10 mouse cellular contexts compared by ENCODE assay signal in the genomic region with DNA sequence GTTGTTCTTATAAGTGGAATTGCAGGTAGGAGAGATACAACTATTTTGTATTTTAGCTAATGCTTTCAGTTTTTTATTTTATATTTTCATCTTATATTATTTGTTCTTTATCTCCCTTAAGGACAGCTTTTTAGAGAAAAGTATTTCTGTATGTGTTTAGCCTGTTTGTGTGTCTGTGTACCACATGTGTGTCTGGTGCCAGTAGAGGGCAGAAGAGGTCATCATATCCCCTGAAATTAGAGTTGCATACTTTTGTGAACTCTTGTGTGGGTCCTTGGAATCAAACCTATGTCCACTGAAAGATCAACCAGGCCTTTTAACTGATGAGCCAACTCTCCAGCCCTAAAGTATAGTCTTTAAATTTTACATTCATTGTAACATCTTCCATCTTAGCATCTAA. TPM values are rescaled to one million over a fixed set of nuclear protein-coding genes. Genes with fewer than 3 reads are reported as not detected.
DNase-seq lines count a peak whose midpoint lies in the region; ATAC-seq and TF ChIP-seq lines count a peak whose summit lies in the region.
"Had no signal": no experiment of that assay in that cellular context is flagged by ENCODE, and none has a peak within 500 bp of the region (broad histone marks: within the 10 kb centered on the region; RNA-seq: fewer than 3 reads in every experiment).

No protein-coding gene starts in this region.

- H3K36me3 ChIP-seq in hindbrain, postnatal 0 days (ENCODE audit: insufficient read depth, low read length) = peaks cover 37% of the 10 kb centered on the region
- peaks cover 99% of the 10 kb centered on the region for H3K36me3 ChIP-seq in hindbrain, embryonic 10.5 days
- peaks cover 36% of the 10 kb centered on the region for H3K36me3 ChIP-seq in midbrain, postnatal 0 days (ENCODE audit: insufficient read depth, low read length)
- peaks cover 29% of the 10 kb centered on the region for H3K36me3 ChIP-seq in midbrain, embryonic 15.5 days (replicated peaks)

- H3K4me1 ChIP-seq in hindbrain, postnatal 0 days (ENCODE audit: insufficient read depth, low read length) = no peaks in the 10 kb centered on the region
- H3K4me1 ChIP-seq in hindbrain, embryonic 10.5 days (replicated peaks) = no peaks in the 10 kb centered on the region
- H3K4me1 ChIP-seq in midbrain, postnatal 0 days (ENCODE audit: insufficient read depth, low read length) = no peaks in the 10 kb centered on the region
- no peaks in the 10 kb centered on the region for H3K4me1 ChIP-seq in midbrain, embryonic 15.5 days

- no peaks in the 10 kb centered on the region for H3K27me3 ChIP-seq in hindbrain, postnatal 0 days (ENCODE audit: insufficient read depth, low read length)
- H3K27me3 ChIP-seq in hindbrain, embryonic 10.5 days (ENCODE audit: insufficient read depth, poor library complexity, severe bottlenecking) = no peaks in the 10 kb centered on the region
- no peaks in the 10 kb centered on the region for H3K27me3 ChIP-seq in midbrain, postnatal 0 days (ENCODE audit: insufficient read depth, low read length)
- no peaks in the 10 kb centered on the region for H3K27me3 ChIP-seq in midbrain, embryonic 15.5 days (replicated peaks)

- no peak overlapping the region for H3K27ac ChIP-seq in hindbrain, postnatal 0 days
- H3K27ac ChIP-seq in hindbrain, embryonic 10.5 days = no peak overlapping the region
- no peak overlapping the region for H3K27ac ChIP-seq in midbrain, postnatal 0 days (ENCODE audit: low read depth, low read length)
- H3K27ac ChIP-seq in midbrain, embryonic 15.5 days = no peak overlapping the region

- peak; percentile 12 for DNase-seq in hindbrain, postnatal 0 days (ENCODE audit: low spot score)
- no peak for DNase-seq in hindbrain, embryonic 10.5 days (ENCODE audit: low spot score)
- DNase-seq in midbrain, postnatal 0 days (ENCODE audit: low spot score) = no peak
- peak; percentile 9 for DNase-seq in ZHBTc4 (ENCODE audit: low read depth, low spot score)
- no peak for DNase-seq in cerebellum, adult 9-10 months
- DNase-seq: kidney, postnatal 4 days; right cerebral cortex, postnatal 4 days; thymus, postnatal 36 days had no signal

- H3K9ac ChIP-seq in hindbrain, postnatal 0 days (replicated peaks; ENCODE audit: low read length) = no peak overlapping the region
- H3K9ac ChIP-seq in midbrain, postnatal 0 days (replicated peaks; ENCODE audit: low read length, poor library complexity, severe bottlenecking) = no peak overlapping the region
- no peak overlapping the region for H3K9ac ChIP-seq in midbrain, embryonic 15.5 days

- no peak overlapping the region for H3K4me2 ChIP-seq in hindbrain, postnatal 0 days (ENCODE audit: low read depth, low read length)
- H3K4me2 ChIP-seq in midbrain, postnatal 0 days (ENCODE audit: low read depth, low read length, poor library complexity, severe bottlenecking) = no peak overlapping the region
- H3K4me2 ChIP-seq in midbrain, embryonic 15.5 days = no peak overlapping the region

- TF ChIP-seq CTCF in hindbrain, postnatal 0 days (IDR thresholded peaks at IDR 0.05; ENCODE audit: low read depth) = peak; percentile 31
- TF ChIP-seq CTCF in midbrain, postnatal 0 days (IDR thresholded peaks at IDR 0.05) = peak; percentile 46

- no peaks in the 10 kb centered on the region for H3K9me3 ChIP-seq in hindbrain, postnatal 0 days (ENCODE audit: low read length)
- H3K9me3 ChIP-seq in hindbrain, embryonic 10.5 days = no peaks in the 10 kb centered on the region
- H3K9me3 ChIP-seq in midbrain, postnatal 0 days (ENCODE audit: low read length) = no peaks in the 10 kb centered on the region
- H3K9me3 ChIP-seq in midbrain, embryonic 15.5 days = no peaks in the 10 kb centered on the region

- no peak for ATAC-seq in hindbrain, postnatal 0 days
- ATAC-seq in midbrain, postnatal 0 days (ENCODE audit: low FRiP score) = no peak
- ATAC-seq in midbrain, embryonic 15.5 days (replicated peaks) = no peak
- ATAC-seq in activated CD4-positive, CD25-positive, alpha-beta regulatory T cell, adult 4 months = no peak

- H3K4me3 ChIP-seq in hindbrain, postnatal 0 days (ENCODE audit: low read length) = no peak overlapping the region
- H3K4me3 ChIP-seq in hindbrain, embryonic 10.5 days = no peak overlapping the region
- no peak overlapping the region for H3K4me3 ChIP-seq in midbrain, postnatal 0 days (ENCODE audit: low read depth, low read length)
- no peak overlapping the region for H3K4me3 ChIP-seq in midbrain, embryonic 15.5 days

RNA-seq across cellular contexts. Expression of a gene that starts 35.9 kb away (rescaled TPM):
- total RNA-seq in hindbrain, postnatal 0 days (2014; rRNA removed) = 58.9 and 64.9 TPM in 2 replicates
- polyA plus RNA-seq in hindbrain, postnatal 0 days (2015; fragmentation: Nextera tagmentation; extraction: Ambion mirVana) = 24.7 and 25.6 TPM in 2 replicates
- polyA plus RNA-seq in hindbrain, embryonic 10.5 days (2016; fragmentation: Nextera tagmentation; extraction: Ambion mirVana) = 26.2 and 33.6 TPM in 2 replicates
- 69.3 and 77.3 TPM in 2 replicates for total RNA-seq in midbrain, postnatal 0 days (2014; rRNA removed)
- polyA plus RNA-seq in midbrain, postnatal 0 days (2015; fragmentation: Nextera tagmentation; extraction: Ambion mirVana) = 22.0 and 24.9 TPM in 2 replicates
- polyA plus RNA-seq in midbrain, embryonic 15.5 days (2015; fragmentation: Nextera tagmentation; extraction: Ambion mirVana) = 36.3 and 37.4 TPM in 2 replicates
- 10 to 100 TPM; 45.4 to 50.4 TPM for polyA plus RNA-seq in activated CD4-positive, CD25-positive, alpha-beta regulatory T cell, adult 4 months (2017; shearing (Covaris generic))

RNA-seq across cellular contexts. Expression of a gene that starts 55.9 kb away (rescaled TPM):
- total RNA-seq in hindbrain, postnatal 0 days (2014; rRNA removed) = 23.1 and 30.6 TPM in 2 replicates
- 18.7 and 19.3 TPM in 2 replicates for polyA plus RNA-seq in hindbrain, postnatal 0 days (2015; fragmentation: Nextera tagmentation; extraction: Ambion mirVana)
- polyA plus RNA-seq in hindbrain, embryonic 10.5 days (2016; fragmentation: Nextera tagmentation; extraction: Ambion mirVana) = 39.9 and 49.9 TPM in 2 replicates
- 20.9 and 23.2 TPM in 2 replicates for total RNA-seq in midbrain, postnatal 0 days (2014; rRNA removed)
- polyA plus RNA-seq in midbrain, postnatal 0 days (2015; fragmentation: Nextera tagmentation; extraction: Ambion mirVana) = 17.4 and 20.6 TPM in 2 replicates
- 30.1 and 35.4 TPM in 2 replicates for polyA plus RNA-seq in midbrain, embryonic 15.5 days (2015; fragmentation: Nextera tagmentation; extraction: Ambion mirVana)
- 1 to 10 TPM; 2.4 to 3.4 TPM for polyA plus RNA-seq in activated CD4-positive, CD25-positive, alpha-beta regulatory T cell, adult 4 months (2017; shearing (Covaris generic))

Comparison
In these comparisons a context has a peak if more than half of its experiments do, and no peak if none do; other contexts are left out.
1. DNase-seq: peak in hindbrain, postnatal 0 days (single experiment) and ZHBTc4 (single experiment); none in hindbrain, embryonic 10.5 days (single experiment), midbrain, postnatal 0 days (single experiment) and cerebellum, adult 9-10 months (single experiment).